Mouse (Mus musculus) ES-Bruce4 (cell line): ENCODE data around the gene Galns.

ENCODE experiments used
- CTCF ChIP-seq: IDR thresholded peaks from one replicate; pipeline ENCODE4 v1.8.1; 2011; ENCODE audit warnings: low read depth, low read length
- EP300 ChIP-seq: IDR thresholded peaks from 2 replicates; pipeline ENCODE4 v1.6.1; 2011; ENCODE audit warnings: low read depth, low read length; ENCODE audit not compliant: insufficient read depth
- POLR2A ChIP-seq: IDR thresholded peaks from one replicate; pipeline ENCODE4 v1.8.1; 2011; ENCODE audit warnings: low read length; ENCODE audit not compliant: insufficient read depth

- TF ChIP-seq CTCF = peak; percentile 34
- TF ChIP-seq EP300 = no peak
- TF ChIP-seq POLR2A = no peak
Observed at GRCm38 (mm10) chr8:122624653-122625052, 13.4 kb upstream of the Galns start.
